Mouse (Mus musculus) testis, adult 2 months (tissue): Measurements from ENCODE around the gene Nab2.
A peak's percentile ranks its signal among the peaks of the same experiment; 100 is the strongest.

Experiments used
- CTCF ChIP-seq: fragments of 200-500 bp; IDR thresholded peaks from 2 replicates; pipeline ENCODE4 v1.5.1; 2012; ENCODE audit warnings: low read depth, mild to moderate bottlenecking, inconsistent platforms, low read length, moderate library complexity; ENCODE audit not compliant: control insufficient read depth, insufficient read depth, insufficient replicate concordance
- POLR2A ChIP-seq: fragments of 200-500 bp; IDR thresholded peaks from 2 replicates; pipeline ENCODE4 v1.6.1; 2012; ENCODE audit warnings: low read depth, mild to moderate bottlenecking, inconsistent platforms, low read length, moderate library complexity; ENCODE audit not compliant: control insufficient read depth

DNA sequence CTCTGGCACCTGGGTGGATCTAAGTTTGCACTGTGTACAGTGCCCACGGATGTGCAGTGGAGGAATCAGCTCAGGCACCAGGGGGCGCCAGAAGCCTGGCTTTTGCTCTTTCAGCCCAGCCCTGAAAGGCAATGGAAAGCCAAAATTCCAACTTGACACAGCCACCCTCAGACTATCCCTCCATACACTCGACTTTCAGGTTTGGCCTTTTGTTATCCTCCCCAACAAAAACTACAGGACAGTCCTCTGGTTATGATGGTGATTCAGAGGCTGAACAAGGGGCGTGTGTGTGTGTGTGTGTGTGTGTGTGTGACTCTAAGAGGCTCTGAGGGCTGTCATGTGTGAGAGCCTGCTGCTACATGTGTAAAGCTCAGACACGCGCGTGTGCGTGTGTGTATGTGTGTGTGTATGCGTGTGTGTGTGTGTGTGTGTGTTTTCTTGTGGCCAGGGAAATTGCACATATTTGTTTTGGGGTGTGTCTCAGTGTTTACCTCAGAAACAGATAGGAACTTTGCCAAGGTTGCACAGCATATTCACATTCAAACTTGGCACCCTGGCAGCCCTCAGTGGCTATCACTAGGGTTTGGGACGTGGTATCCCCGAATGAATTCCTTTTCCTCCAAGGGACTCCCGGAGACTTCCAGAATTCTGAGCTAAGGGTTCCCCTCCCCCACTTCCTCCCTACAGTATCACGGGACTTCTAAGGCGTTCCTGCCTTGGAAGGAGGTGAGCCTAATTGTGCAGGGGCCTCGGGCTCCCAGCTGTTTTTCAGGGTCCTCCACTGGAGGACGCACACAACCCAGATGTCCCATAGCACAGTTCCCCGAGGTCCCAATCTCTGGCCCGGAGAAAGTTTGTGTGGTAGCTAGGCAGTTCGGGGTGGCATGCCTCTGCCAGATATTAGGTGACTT lies 26.3 kb downstream of the Nab2 start:
- peak; percentile 84; the same call in 1 of the 2 replicates for TF ChIP-seq CTCF
- TF ChIP-seq POLR2A: no peak
